Mouse (Mus musculus) cerebellum, adult (tissue): ENCODE results near the gene Pom121l2.

Source experiments
- ATAC-seq: cut with Nextera tagmentation; 2 replicates; pipeline ENCODE4 v1.9.2; 2017; ENCODE audit warnings: mild to moderate bottlenecking, moderate library complexity, mixed read lengths; ENCODE audit not compliant: insufficient number of reproducible peaks, low FRiP score, low TSS enrichment

Gene Pom121l2

GRCm38 (mm10) chr13:21980981-21981802, at the start of gene Pom121l2:
TSS of gene Pom121l2 (plus strand) at chr13:21981194.
- peak; percentile 36; the same call in 1 of the 2 replicates for ATAC-seq

- ATAC-seq: no peak
Observed at GRCm38 (mm10) chr13:21931740-21932139, 49.3 kb upstream of the Pom121l2 start.

GRCm38 (mm10) chr13:21933626-21934548, 47.1 kb upstream of the Pom121l2 start:
- ATAC-seq: no peak

GRCm38 (mm10) chr13:21934982-21935791, 45.8 kb upstream of the Pom121l2 start:
- ATAC-seq: no peak

- ATAC-seq: no peak
Observed at GRCm38 (mm10) chr13:21935833-21936232, 45.2 kb upstream of the Pom121l2 start.

GRCm38 (mm10) chr13:21936968-21937367, 44.0 kb upstream of the Pom121l2 start:
- no peak for ATAC-seq

- ATAC-seq: peak; percentile 58; the same call in 1 of the 2 replicates
Observed at GRCm38 (mm10) chr13:21940213-21940612, 40.8 kb upstream of the Pom121l2 start.

GRCm38 (mm10) chr13:21940811-21941321, 40.1 kb upstream of the Pom121l2 start:
- ATAC-seq: no peak

GRCm38 (mm10) chr13:21943644-21944043, 37.4 kb upstream of the Pom121l2 start:
- ATAC-seq: no peak

GRCm38 (mm10) chr13:21944592-21944925, 36.4 kb upstream of the Pom121l2 start:
- ATAC-seq: no peak

- ATAC-seq: peak; percentile 91
Observed at GRCm38 (mm10) chr13:21944926-21945740, 35.9 kb upstream of the Pom121l2 start, which contains the start of gene Zfp184. TSS of gene Zfp184 (plus strand) at chr13:21945094.

- no peak for ATAC-seq
Observed at GRCm38 (mm10) chr13:21969269-21969668, 11.7 kb upstream of the Pom121l2 start.

- ATAC-seq: no peak
Observed at GRCm38 (mm10) chr13:21969816-21970215, 11.2 kb upstream of the Pom121l2 start.

- no peak for ATAC-seq
Observed at GRCm38 (mm10) chr13:21971641-21972040, 9.4 kb upstream of the Pom121l2 start.

- peak; percentile 83 for ATAC-seq
Observed at GRCm38 (mm10) chr13:21974221-21974725, 6.7 kb upstream of the Pom121l2 start.

GRCm38 (mm10) chr13:21974726-21975473, 6.1 kb upstream of the Pom121l2 start:
- ATAC-seq: peak; percentile 80

GRCm38 (mm10) chr13:21981803-21982193, 804 bp downstream of the Pom121l2 start:
- no peak for ATAC-seq

GRCm38 (mm10) chr13:21984486-21984885, 3.5 kb downstream of the Pom121l2 start:
- no peak for ATAC-seq
